Mouse (Mus musculus) lung, embryonic 14.5 days (tissue): ENCODE results near the gene Dnajc17. TPM values are rescaled to one million over a fixed set of nuclear protein-coding genes. Genes with fewer than 3 reads are reported as not detected.

Source experiments
- ATAC-seq: fragments of 200-750 bp; cut with Nextera tagmentation; 2 replicates; pipeline ENCODE4 v1.8.0; 2017; ENCODE audit warnings: mild to moderate bottlenecking, moderate TSS enrichment, moderate library complexity; ENCODE audit not compliant: insufficient read depth
- DNase-seq: peaks from one replicate; pipeline ENCODE4 v3.0.0-alpha.2; 2015
- H3K27ac ChIP-seq: fragments of 300-500 bp; sonication (generic); 2 replicates; pipeline ENCODE4 v1.5.1; 2014; ENCODE audit warnings: low read depth, mild to moderate bottlenecking, moderate library complexity
- H3K27me3 ChIP-seq: fragments of 300-500 bp; sonication (generic); 2 replicates; pipeline ENCODE4 v1.6.1; 2014; ENCODE audit warnings: low read length, control low read depth; ENCODE audit not compliant: insufficient read depth
- H3K36me3 ChIP-seq: fragments of 300-500 bp; sonication (generic); 2 replicates; pipeline ENCODE4 v1.6.1; 2014; ENCODE audit warnings: control low read depth; ENCODE audit not compliant: insufficient read depth
- H3K4me1 ChIP-seq: fragments of 300-500 bp; sonication (generic); 2 replicates; pipeline ENCODE4 v1.6.1; 2014; ENCODE audit warnings: antibody characterized with exemption, control low read depth; ENCODE audit not compliant: insufficient read depth
- H3K4me2 ChIP-seq: fragments of 300-500 bp; sonication (generic); 2 replicates; pipeline ENCODE4 v1.6.1; 2014; ENCODE audit warnings: mild to moderate bottlenecking
- H3K4me3 ChIP-seq: fragments of 300-500 bp; sonication (generic); 2 replicates; pipeline ENCODE4 v1.5.1; 2014; ENCODE audit warnings: low read depth, low read length
- H3K9ac ChIP-seq: fragments of 300-500 bp; sonication (generic); 2 replicates; pipeline ENCODE4 v1.6.1; 2014
- H3K9me3 ChIP-seq: fragments of 300-500 bp; sonication (generic); 2 replicates; pipeline ENCODE4 v1.6.1; 2016; ENCODE audit warnings: low read depth, low read length, control low read depth
- CTCF ChIP-seq: IDR thresholded peaks from 2 replicates; pipeline ENCODE4 v1.5.1; 2016; ENCODE audit warnings: antibody characterized with exemption, low read depth
- WGBS: fragments of 180-500 bp; shearing (Covaris S2); extraction: QIAGEN DNeasy Blood & Tissue Kit; methylation state at CpG from one replicate; pipeline ENCODE4 v1.1.7; 2014; 5-methylcytosine and 5-hydroxymethylcytosine counted together
- polyA plus RNA-seq: library from polyadenylated mRNA; unstranded; fragments of >200 nt; fragmentation: Nextera tagmentation; extraction: Ambion mirVana; gene quantifications from 2 replicates; pipeline ENCODE4 v1.2.1, GENCODE M21; 2014

Gene Dnajc17
- polyA plus RNA-seq, 1 experiment from 2014 or later, result 19.0 TPM

- Histone ChIP-seq H3K27me3 (peaks cover 5% of the 10 kb centered on the region), H3K9me3 (no peaks in the 10 kb centered on the region), H3K4me2 (no peak overlapping the region), H3K36me3 (no peaks in the 10 kb centered on the region), H3K9ac (no peak overlapping the region), H3K4me1 (peaks cover 14% of the 10 kb centered on the region), H3K4me3 (no peak overlapping the region), H3K27ac (no peak overlapping the region)
- WGBS, result 78% methylated on average over 2 of the region's 2 CpGs
- ATAC-seq (no peak), DNase-seq (no peak)
- no peak for TF ChIP-seq CTCF
Observed at GRCm38 (mm10) chr2:119170282-119170681, 38.3 kb downstream of the Dnajc17 start.

GRCm38 (mm10) chr2:119167866-119168256, 40.7 kb downstream of the Dnajc17 start:
- DNase-seq, result no peak
- Histone ChIP-seq H3K4me3 (peak overlapping the region; percentile 49), H3K9ac (peak overlapping the region; percentile 51), H3K27me3 (peaks cover 5% of the 10 kb centered on the region), H3K4me2 (peak overlapping the region; percentile 94), H3K9me3 (no peaks in the 10 kb centered on the region), H3K4me1 (peaks cover 8% of the 10 kb centered on the region), H3K27ac (no peak overlapping the region), H3K36me3 (no peaks in the 10 kb centered on the region)
- 4% methylated on average over 26 of the region's 26 CpGs for WGBS
- no peak for TF ChIP-seq CTCF
- ATAC-seq, result peak; percentile 28; the same call in 1 of the 2 replicates

- peaks cover 5% of the 10 kb centered on the region for H3K27me3 ChIP-seq
- H3K4me2 ChIP-seq, result peak within 1 kb of the TSS; percentile 94
- H3K9me3 ChIP-seq, result no peaks in the 10 kb centered on the region
- H3K9ac ChIP-seq, result peak within 1 kb of the TSS; percentile 51
- H3K27ac ChIP-seq, result no peak within 1 kb of the TSS
- H3K4me3 ChIP-seq, result peak within 1 kb of the TSS; percentile 49
- 0 out of 2 replicates have a peak, but pooled peaks have one; percentile 8 for TF ChIP-seq CTCF
- DNase-seq, result peak; percentile 84
- H3K36me3 ChIP-seq, result no peaks in the 10 kb centered on the region
- under 1% methylated on average over 60 of the region's 60 CpGs for WGBS
- peak; percentile 91 for ATAC-seq
- 0 out of 2 replicates have a peak, but pooled peaks cover 3% of the 10 kb centered on the region for H3K4me1 ChIP-seq
Observed at GRCm38 (mm10) chr2:119166901-119167865, 41.4 kb downstream of the Dnajc17 start, which contains the start of gene Gchfr. TSS of gene Gchfr (plus strand) at chr2:119167773.

GRCm38 (mm10) chr2:119165401-119165800, 43.2 kb downstream of the Dnajc17 start:
- H3K27ac ChIP-seq, result no peak overlapping the region
- DNase-seq (no peak), ATAC-seq (no peak)
- no peak for TF ChIP-seq CTCF
- no peak overlapping the region for H3K4me3 ChIP-seq
- no peaks in the 10 kb centered on the region for H3K9me3 ChIP-seq
- no peak overlapping the region for H3K4me2 ChIP-seq
- H3K36me3 ChIP-seq, result no peaks in the 10 kb centered on the region
- H3K27me3 ChIP-seq, result peaks cover 5% of the 10 kb centered on the region
- H3K4me1 ChIP-seq, result 0 out of 2 replicates have a peak, but pooled peaks cover 3% of the 10 kb centered on the region
- no peak overlapping the region for H3K9ac ChIP-seq

- no peak for ATAC-seq
- no peaks in the 10 kb centered on the region for H3K36me3 ChIP-seq
- peaks cover 5% of the 10 kb centered on the region for H3K27me3 ChIP-seq
- no peak for DNase-seq
- H3K27ac ChIP-seq, result no peak overlapping the region
- no peak overlapping the region for H3K4me2 ChIP-seq
- H3K4me3 ChIP-seq, result no peak overlapping the region
- H3K9me3 ChIP-seq, result no peaks in the 10 kb centered on the region
- H3K9ac ChIP-seq, result no peak overlapping the region
- 0 out of 2 replicates have a peak, but pooled peaks cover 3% of the 10 kb centered on the region for H3K4me1 ChIP-seq
- WGBS, result 82% methylated on average over 4 of the region's 4 CpGs
- TF ChIP-seq CTCF, result no peak
Observed at GRCm38 (mm10) chr2:119163999-119164398, 44.6 kb downstream of the Dnajc17 start.

GRCm38 (mm10) chr2:119163135-119163534, 45.5 kb downstream of the Dnajc17 start:
- ATAC-seq (no peak), DNase-seq (no peak)
- no peak overlapping the region for H3K4me3 ChIP-seq
- no peaks in the 10 kb centered on the region for H3K36me3 ChIP-seq
- TF ChIP-seq CTCF, result no peak
- WGBS, result 49% methylated on average over 3 of the region's 3 CpGs
- H3K9me3 ChIP-seq, result no peaks in the 10 kb centered on the region
- 0 out of 2 replicates have a peak, but pooled peaks cover 3% of the 10 kb centered on the region for H3K4me1 ChIP-seq
- H3K27me3 ChIP-seq, result peaks cover 5% of the 10 kb centered on the region
- H3K27ac ChIP-seq, result no peak overlapping the region
- H3K4me2 ChIP-seq, result no peak overlapping the region
- no peak overlapping the region for H3K9ac ChIP-seq

GRCm38 (mm10) chr2:119161247-119161646, 47.3 kb downstream of the Dnajc17 start:
- Histone ChIP-seq H3K27ac (no peak overlapping the region), H3K9me3 (no peaks in the 10 kb centered on the region), H3K4me3 (no peak overlapping the region), H3K4me1 (no peaks in the 10 kb centered on the region), H3K9ac (no peak overlapping the region), H3K4me2 (no peak overlapping the region), H3K27me3 (no peaks in the 10 kb centered on the region), H3K36me3 (no peaks in the 10 kb centered on the region)
- 28% methylated on average over 2 of the region's 2 CpGs for WGBS
- ATAC-seq (no peak), DNase-seq (no peak)
- no peak for TF ChIP-seq CTCF
